Mouse (Mus musculus) cerebellum, adult 9-11 months (tissue): ENCODE data around the gene Inpp5e.

Experiments
- DNase-seq: peaks from one replicate; pipeline ENCODE4 v3.0.0; 2022

Gene Inpp5e

GRCm38 (mm10) chr2:26359983-26360382, 49.0 kb downstream of the Inpp5e start:
- peak; percentile 36 for DNase-seq

DNA sequence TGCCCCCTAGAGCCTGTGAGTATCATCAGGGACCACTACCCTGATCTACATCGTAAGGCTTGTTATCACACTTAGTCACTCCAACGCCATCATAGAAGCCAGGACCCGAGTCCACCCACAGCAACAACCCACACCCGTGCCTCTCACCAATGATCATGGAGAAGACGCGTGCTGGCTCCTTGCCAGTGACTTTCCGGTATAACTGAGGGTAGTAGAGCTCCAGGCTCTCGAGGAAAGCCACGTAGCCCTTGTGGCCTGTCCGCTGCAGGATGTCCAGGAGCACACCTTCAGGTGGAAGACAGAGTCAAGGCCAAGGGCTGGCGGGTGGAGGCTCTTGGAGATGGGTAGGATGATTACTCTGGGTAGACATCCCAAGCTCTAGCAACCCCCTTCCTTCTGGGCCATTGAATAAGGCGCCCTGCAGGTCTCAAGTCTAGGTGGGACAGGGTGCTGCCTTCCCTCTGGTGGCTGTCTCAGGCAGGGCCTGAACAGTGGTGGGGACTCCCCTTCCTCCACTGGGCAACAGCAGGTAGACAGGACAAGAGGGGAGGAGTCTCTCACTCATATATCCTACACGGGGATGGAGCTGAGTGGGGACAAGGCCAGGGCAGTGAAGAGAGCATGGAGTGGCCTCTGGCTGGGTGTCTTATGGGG, 50.2 kb downstream of the Inpp5e start:
- peak; percentile 48 for DNase-seq

GRCm38 (mm10) chr2:26357484-26357883, 51.5 kb downstream of the Inpp5e start:
- no peak for DNase-seq

DNA sequence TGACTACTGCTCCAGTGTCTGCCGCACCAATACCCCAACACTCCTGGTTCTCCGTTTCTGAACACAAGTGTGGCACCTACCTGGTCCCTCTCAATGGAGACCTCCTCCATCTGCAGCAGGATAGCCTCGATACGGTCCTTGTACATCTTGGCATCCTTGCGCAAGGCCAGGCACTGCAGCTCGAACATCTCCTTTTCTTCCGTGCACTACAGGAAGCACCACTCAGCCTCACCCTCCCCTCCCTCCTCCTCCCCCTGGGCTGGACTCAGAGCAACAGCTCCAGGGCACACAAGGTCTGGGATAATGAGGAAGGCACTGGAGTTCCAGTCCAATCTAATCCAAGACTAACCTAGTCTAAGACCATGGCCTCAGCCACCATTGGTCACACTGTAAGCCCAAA, 52.3 kb downstream of the Inpp5e start:
- peak; percentile 21 for DNase-seq

DNA sequence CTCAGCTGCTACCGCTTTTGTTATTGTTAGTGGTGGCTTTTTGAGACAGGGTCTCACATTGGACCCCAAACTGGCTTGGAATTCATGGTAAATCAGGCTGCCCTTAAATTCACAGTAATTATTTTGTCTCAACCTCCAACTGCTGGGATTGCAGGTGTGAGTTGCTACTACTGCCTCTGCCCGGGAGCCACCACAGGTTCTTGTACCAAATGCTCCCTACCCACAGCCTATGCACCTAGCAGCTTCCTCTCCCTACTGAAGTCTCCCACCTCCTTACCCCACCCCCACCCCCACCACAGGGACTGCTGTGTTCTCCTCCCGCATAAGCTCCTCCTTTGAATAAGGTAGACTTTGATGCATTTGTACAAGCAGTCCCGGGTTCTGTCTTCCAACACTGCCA, 52.8 kb downstream of the Inpp5e start:
- no peak for DNase-seq

DNA sequence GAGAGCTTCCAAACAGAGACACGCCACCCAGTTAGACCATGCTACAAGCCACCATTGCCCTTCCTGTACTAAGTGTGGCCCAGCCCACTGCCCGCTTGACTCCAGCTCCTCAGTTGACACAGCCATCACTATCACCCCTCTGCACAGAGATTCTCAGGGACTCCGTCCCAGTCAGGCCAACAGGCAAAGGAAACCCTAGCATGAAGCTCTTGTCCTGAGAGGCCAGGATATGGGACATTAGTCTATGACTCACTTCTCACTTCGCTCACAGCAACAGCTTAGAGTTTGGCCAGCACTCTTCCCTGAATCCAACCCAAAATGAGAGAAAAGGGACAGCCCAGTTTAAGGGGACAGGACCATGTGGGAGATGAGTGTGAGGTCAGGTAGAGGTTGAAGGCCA, 54.6 kb downstream of the Inpp5e start:
- DNase-seq = peak; percentile 33

GRCm38 (mm10) chr2:26353066-26353980, 55.7 kb downstream of the Inpp5e start:
- DNase-seq = peak; percentile 70

- DNase-seq = peak; percentile 73
These were observed 56.6 kb downstream of the Inpp5e start for GRCm38 (mm10) chr2:26352291-26352910.

GRCm38 (mm10) chr2:26351358-26352290, 57.4 kb downstream of the Inpp5e start, which contains the start of gene Dnlz:
Gene Dnlz (minus strand): TSS chr2:26352110.
- peak; percentile 93 for DNase-seq

DNA sequence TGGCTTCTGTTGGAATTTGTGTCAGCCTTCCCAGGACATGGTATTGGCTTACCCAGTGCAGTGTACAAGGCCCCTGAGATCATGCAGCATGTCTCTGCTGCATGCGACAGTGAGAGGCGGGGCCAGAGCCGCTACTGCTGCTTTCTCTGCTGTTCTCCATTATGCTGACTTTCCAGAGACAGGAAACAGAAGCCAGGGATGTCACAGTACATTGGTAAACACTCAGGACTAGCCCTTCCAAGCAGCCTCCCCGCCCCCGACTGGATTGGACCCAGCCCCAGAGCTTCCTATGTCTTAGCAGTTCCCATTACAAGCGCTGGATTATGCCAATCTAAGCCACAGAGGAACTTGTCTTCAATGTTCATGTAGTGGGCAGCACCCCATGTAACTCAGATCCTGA, 60.8 kb downstream of the Inpp5e start:
- peak; percentile 27 for DNase-seq
